Mouse (Mus musculus): ENCODE data around the gene Prkd3. TPM values are rescaled to one million over a fixed set of nuclear protein-coding genes. Genes with fewer than 3 reads are reported as not detected.

Gene Prkd3
- polyA plus RNA-seq, 1 experiment from 2014 or later = 19.7 TPM

DNA sequence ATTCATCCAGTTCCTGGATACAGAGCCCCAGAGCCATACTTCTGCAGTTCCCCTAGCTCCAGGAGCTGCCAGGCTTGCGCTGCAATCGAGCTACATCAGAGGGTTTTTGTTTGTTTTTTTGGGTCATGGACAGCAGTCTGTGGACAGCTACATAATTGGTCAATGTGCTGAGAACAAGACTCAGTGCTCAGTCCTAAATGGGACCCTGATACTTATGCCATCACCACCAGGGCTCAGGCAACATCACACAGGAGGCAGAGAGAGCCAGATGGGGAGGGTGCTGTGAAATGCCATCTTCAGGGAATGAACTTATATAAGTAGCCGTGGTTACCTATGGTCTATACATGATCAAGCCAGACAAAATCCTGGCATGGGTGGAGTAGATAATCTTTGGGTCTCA, 52.1 kb downstream of the Prkd3 start:
- H3K27me3 ChIP-seq (ENCODE audit: control insufficient read depth, insufficient read depth, low read length) = no peaks in the 10 kb centered on the region
- H3K9ac ChIP-seq (replicated peaks; ENCODE audit: low read length) = no peak overlapping the region
- no peak for ATAC-seq (ENCODE audit: low FRiP score, low TSS enrichment)
- no peaks in the 10 kb centered on the region for H3K9me3 ChIP-seq (ENCODE audit: control insufficient read depth, low read length)
- no peak overlapping the region for H3K4me3 ChIP-seq (replicated peaks; ENCODE audit: low read depth, low read length)
- no peak overlapping the region for H3K27ac ChIP-seq (replicated peaks; ENCODE audit: low read depth, low read length)
- peaks cover 14% of the 10 kb centered on the region for H3K36me3 ChIP-seq (ENCODE audit: control insufficient read depth, insufficient read depth, low read length)
- H3K4me2 ChIP-seq (ENCODE audit: low read length) = no peak overlapping the region
- WGBS = 82% methylated on average over 3 of the region's 3 CpGs
- no peaks in the 10 kb centered on the region for H3K4me1 ChIP-seq (ENCODE audit: control insufficient read depth, insufficient read depth, low read length)
- DNase-seq = no peak

DNA sequence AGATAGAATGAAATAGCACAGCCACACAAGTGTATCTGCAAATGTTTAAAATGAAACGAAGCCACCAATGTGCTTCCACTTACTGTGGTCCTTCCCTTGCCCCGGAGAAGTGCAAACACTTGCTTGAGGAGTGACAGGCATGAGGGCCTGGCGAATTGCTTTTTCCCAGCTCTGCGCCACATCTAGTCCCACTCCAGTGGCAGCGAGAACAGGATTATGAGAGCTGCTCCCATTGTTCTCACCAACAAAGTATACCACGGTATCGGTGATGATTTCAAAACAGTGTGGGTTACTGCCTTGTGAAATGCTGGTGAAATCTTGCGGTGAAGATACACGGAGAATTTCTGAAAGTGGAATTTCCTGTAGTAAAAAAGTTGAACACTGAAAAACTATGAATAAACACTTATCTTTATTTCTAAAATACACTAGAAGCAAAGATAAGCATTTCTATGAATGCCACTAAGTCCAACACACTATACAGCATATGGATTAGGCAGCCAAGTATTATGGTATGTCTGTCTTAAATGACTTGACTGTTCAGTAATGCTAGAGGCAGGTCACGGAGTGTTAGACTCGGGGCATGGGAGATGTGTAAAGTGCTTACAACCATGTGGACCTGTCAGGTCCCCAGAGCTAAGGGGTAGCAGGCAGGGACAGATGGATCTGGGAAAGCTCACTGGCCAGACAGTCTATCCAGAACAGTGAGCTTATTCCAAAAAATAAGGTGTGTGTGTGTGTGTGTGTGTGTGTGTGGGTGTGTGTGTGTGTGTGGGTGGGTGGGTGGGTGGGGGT, 54.3 kb downstream of the Prkd3 start:
- H3K9me3 ChIP-seq (ENCODE audit: control insufficient read depth, low read length) = no peaks in the 10 kb centered on the region
- H3K4me1 ChIP-seq (ENCODE audit: control insufficient read depth, insufficient read depth, low read length) = no peaks in the 10 kb centered on the region
- ATAC-seq (ENCODE audit: low FRiP score, low TSS enrichment) = no peak
- no peak overlapping the region for H3K4me2 ChIP-seq (ENCODE audit: low read length)
- no peak overlapping the region for H3K4me3 ChIP-seq (replicated peaks; ENCODE audit: low read depth, low read length)
- H3K27me3 ChIP-seq (ENCODE audit: control insufficient read depth, insufficient read depth, low read length) = no peaks in the 10 kb centered on the region
- 90% methylated on average over 11 of the region's 11 CpGs for WGBS
- H3K36me3 ChIP-seq (ENCODE audit: control insufficient read depth, insufficient read depth, low read length) = peaks cover 18% of the 10 kb centered on the region
- no peak for DNase-seq
- H3K27ac ChIP-seq (replicated peaks; ENCODE audit: low read depth, low read length) = no peak overlapping the region
- H3K9ac ChIP-seq (replicated peaks; ENCODE audit: low read length) = no peak overlapping the region

GRCm38 (mm10) chr17:78964387-78964786, 56.2 kb downstream of the Prkd3 start:
- no peak for ATAC-seq (ENCODE audit: low FRiP score, low TSS enrichment)
- Histone ChIP-seq H3K9ac (replicated peaks; ENCODE audit: low read length) (no peak overlapping the region), H3K36me3 (ENCODE audit: control insufficient read depth, insufficient read depth, low read length) (peaks cover 30% of the 10 kb centered on the region), H3K4me3 (replicated peaks; ENCODE audit: low read depth, low read length) (no peak overlapping the region), H3K4me1 (ENCODE audit: control insufficient read depth, insufficient read depth, low read length) (no peaks in the 10 kb centered on the region), H3K27me3 (ENCODE audit: control insufficient read depth, insufficient read depth, low read length) (no peaks in the 10 kb centered on the region), H3K27ac (replicated peaks; ENCODE audit: low read depth, low read length) (no peak overlapping the region), H3K9me3 (ENCODE audit: control insufficient read depth, low read length) (no peaks in the 10 kb centered on the region), H3K4me2 (ENCODE audit: low read length) (no peak overlapping the region)
- WGBS = 90% methylated on average over 1 of the region's 1 CpGs
- DNase-seq = peak; percentile 35

- no peak overlapping the region for H3K4me3 ChIP-seq (replicated peaks; ENCODE audit: low read depth, low read length)
- H3K9me3 ChIP-seq (ENCODE audit: control insufficient read depth, low read length) = no peaks in the 10 kb centered on the region
- no peak overlapping the region for H3K9ac ChIP-seq (replicated peaks; ENCODE audit: low read length)
- no peak overlapping the region for H3K27ac ChIP-seq (replicated peaks; ENCODE audit: low read depth, low read length)
- no peaks in the 10 kb centered on the region for H3K27me3 ChIP-seq (ENCODE audit: control insufficient read depth, insufficient read depth, low read length)
- H3K4me2 ChIP-seq (ENCODE audit: low read length) = no peak overlapping the region
- H3K36me3 ChIP-seq (ENCODE audit: control insufficient read depth, insufficient read depth, low read length) = peaks cover 57% of the 10 kb centered on the region
- H3K4me1 ChIP-seq (ENCODE audit: control insufficient read depth, insufficient read depth, low read length) = no peaks in the 10 kb centered on the region
- WGBS = 87% methylated on average over 6 of the region's 6 CpGs
- no peak for DNase-seq
- no peak for ATAC-seq (ENCODE audit: low FRiP score, low TSS enrichment)
Measured at GRCm38 (mm10) chr17:78959473-78959872, 61.1 kb downstream of the Prkd3 start.

- no peak overlapping the region for H3K4me3 ChIP-seq (replicated peaks; ENCODE audit: low read depth, low read length)
- ATAC-seq (ENCODE audit: low FRiP score, low TSS enrichment) = no peak
- H3K4me2 ChIP-seq (ENCODE audit: low read length) = no peak overlapping the region
- peaks cover 74% of the 10 kb centered on the region for H3K36me3 ChIP-seq (ENCODE audit: control insufficient read depth, insufficient read depth, low read length)
- no peak overlapping the region for H3K9ac ChIP-seq (replicated peaks; ENCODE audit: low read length)
- H3K27me3 ChIP-seq (ENCODE audit: control insufficient read depth, insufficient read depth, low read length) = no peaks in the 10 kb centered on the region
- no peaks in the 10 kb centered on the region for H3K4me1 ChIP-seq (ENCODE audit: control insufficient read depth, insufficient read depth, low read length)
- DNase-seq = no peak
- no peak overlapping the region for H3K27ac ChIP-seq (replicated peaks; ENCODE audit: low read depth, low read length)
- H3K9me3 ChIP-seq (ENCODE audit: control insufficient read depth, low read length) = no peaks in the 10 kb centered on the region
- WGBS = 95% methylated on average over 8 of the region's 8 CpGs
Measured at GRCm38 (mm10) chr17:78953240-78953639, 67.4 kb downstream of the Prkd3 start.

GRCm38 (mm10) chr17:78952070-78952469, 68.5 kb downstream of the Prkd3 start:
- Histone ChIP-seq H3K27ac (replicated peaks; ENCODE audit: low read depth, low read length) (no peak overlapping the region), H3K27me3 (ENCODE audit: control insufficient read depth, insufficient read depth, low read length) (no peaks in the 10 kb centered on the region), H3K9me3 (ENCODE audit: control insufficient read depth, low read length) (no peaks in the 10 kb centered on the region), H3K4me1 (ENCODE audit: control insufficient read depth, insufficient read depth, low read length) (no peaks in the 10 kb centered on the region), H3K36me3 (ENCODE audit: control insufficient read depth, insufficient read depth, low read length) (peaks cover 81% of the 10 kb centered on the region), H3K4me3 (replicated peaks; ENCODE audit: low read depth, low read length) (no peak overlapping the region), H3K9ac (replicated peaks; ENCODE audit: low read length) (no peak overlapping the region), H3K4me2 (ENCODE audit: low read length) (no peak overlapping the region)
- DNase-seq (no peak), ATAC-seq (ENCODE audit: low FRiP score, low TSS enrichment) (no peak)
- WGBS = 94% methylated on average over 5 of the region's 5 CpGs

DNA sequence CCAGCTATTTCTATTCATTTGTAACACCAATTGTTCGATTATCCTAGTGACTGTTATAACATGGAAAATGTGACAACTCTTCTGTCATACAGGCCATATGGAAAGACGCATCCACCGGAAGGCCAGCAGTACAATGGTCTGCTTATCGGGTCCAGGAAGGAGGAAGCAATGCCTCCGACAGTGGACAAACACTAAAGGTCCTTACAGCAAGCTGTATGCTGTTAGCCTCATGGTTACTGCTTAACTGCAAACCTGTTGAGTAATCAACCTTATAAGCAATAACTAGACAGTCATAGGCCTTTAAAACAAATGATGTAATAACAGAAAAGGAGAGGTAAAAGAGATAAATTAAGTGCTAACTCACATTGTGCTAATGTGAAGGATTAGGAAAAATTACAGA, 69.4 kb downstream of the Prkd3 start:
- no peak overlapping the region for H3K9ac ChIP-seq (replicated peaks; ENCODE audit: low read length)
- H3K27ac ChIP-seq (replicated peaks; ENCODE audit: low read depth, low read length) = no peak overlapping the region
- H3K4me3 ChIP-seq (replicated peaks; ENCODE audit: low read depth, low read length) = no peak overlapping the region
- no peaks in the 10 kb centered on the region for H3K27me3 ChIP-seq (ENCODE audit: control insufficient read depth, insufficient read depth, low read length)
- H3K4me2 ChIP-seq (ENCODE audit: low read length) = no peak overlapping the region
- no peaks in the 10 kb centered on the region for H3K4me1 ChIP-seq (ENCODE audit: control insufficient read depth, insufficient read depth, low read length)
- 96% methylated on average over 5 of the region's 5 CpGs for WGBS
- DNase-seq (no peak), ATAC-seq (ENCODE audit: low FRiP score, low TSS enrichment) (no peak)
- H3K36me3 ChIP-seq (ENCODE audit: control insufficient read depth, insufficient read depth, low read length) = peaks cover 82% of the 10 kb centered on the region
- no peaks in the 10 kb centered on the region for H3K9me3 ChIP-seq (ENCODE audit: control insufficient read depth, low read length)

- Histone ChIP-seq H3K27ac (replicated peaks; ENCODE audit: low read depth, low read length) (no peak overlapping the region), H3K9ac (replicated peaks; ENCODE audit: low read length) (no peak overlapping the region), H3K4me1 (ENCODE audit: control insufficient read depth, insufficient read depth, low read length) (peaks cover 4% of the 10 kb centered on the region), H3K27me3 (ENCODE audit: control insufficient read depth, insufficient read depth, low read length) (no peaks in the 10 kb centered on the region), H3K36me3 (ENCODE audit: control insufficient read depth, insufficient read depth, low read length) (peaks cover 46% of the 10 kb centered on the region), H3K4me2 (ENCODE audit: low read length) (no peak overlapping the region), H3K4me3 (replicated peaks; ENCODE audit: low read depth, low read length) (no peak overlapping the region), H3K9me3 (ENCODE audit: control insufficient read depth, low read length) (no peaks in the 10 kb centered on the region)
- WGBS = 52% methylated on average over 11 of the region's 11 CpGs
- DNase-seq (no peak), ATAC-seq (ENCODE audit: low FRiP score, low TSS enrichment) (no peak)
Measured at GRCm38 (mm10) chr17:78942579-78942978, 78.0 kb downstream of the Prkd3 start.

- no peak for ATAC-seq (ENCODE audit: low FRiP score, low TSS enrichment)
- DNase-seq = no peak
- Histone ChIP-seq H3K27ac (replicated peaks; ENCODE audit: low read depth, low read length) (no peak overlapping the region), H3K27me3 (ENCODE audit: control insufficient read depth, insufficient read depth, low read length) (no peaks in the 10 kb centered on the region), H3K4me3 (replicated peaks; ENCODE audit: low read depth, low read length) (no peak overlapping the region), H3K9me3 (ENCODE audit: control insufficient read depth, low read length) (no peaks in the 10 kb centered on the region), H3K9ac (replicated peaks; ENCODE audit: low read length) (no peak overlapping the region), H3K36me3 (ENCODE audit: control insufficient read depth, insufficient read depth, low read length) (peaks cover 38% of the 10 kb centered on the region), H3K4me1 (ENCODE audit: control insufficient read depth, insufficient read depth, low read length) (peaks cover 11% of the 10 kb centered on the region), H3K4me2 (ENCODE audit: low read length) (no peak overlapping the region)
- WGBS = 91% methylated on average over 4 of the region's 4 CpGs
Measured at GRCm38 (mm10) chr17:78938927-78939326, 81.7 kb downstream of the Prkd3 start.
